Mouse (Mus musculus) layer of hippocampus, adult 8-10 months (tissue): ENCODE results near the gene Lca5l. TPM values are rescaled to one million over a fixed set of nuclear protein-coding genes. Genes with fewer than 3 reads are reported as not detected.
"Not testable (repeated sequence)": the region's sequence is repeated elsewhere in the genome, so short reads cannot be mapped to it uniquely, and the experiment has no call there.

Experiments
- DNase-seq, 2 experiments: peaks; one replicate each; pipeline ENCODE4 v3.0.0; 2022; ENCODE audit warnings: low spot score in 2 of 2
- total RNA-seq, 4 experiments: library from RNA; stranded (reverse); gene quantifications; 2 replicates each; pipeline ENCODE4 v1.2.4; 2022

Lca5l gene
- total RNA-seq, 4 experiments from 2014 or later: 1.8 to 3.0 (median 2.5) TPM

DNA sequence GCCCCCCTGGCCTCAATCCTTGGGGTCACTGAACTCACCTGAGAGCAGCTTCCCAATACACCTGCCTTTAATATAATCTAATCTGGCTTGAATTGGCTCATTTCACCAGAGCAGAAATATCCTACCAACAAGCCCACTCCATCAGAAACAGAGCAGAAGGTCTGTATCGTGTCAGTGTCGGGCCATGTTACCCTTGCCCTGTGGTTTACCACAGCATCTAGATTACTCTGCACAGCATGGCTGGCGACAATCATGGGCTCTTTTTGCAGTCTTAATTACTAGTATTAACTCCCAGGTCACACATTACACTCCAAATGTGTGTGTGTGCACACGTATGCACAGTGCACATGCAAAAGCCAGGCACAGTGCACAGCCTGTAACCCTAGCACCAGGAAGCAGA, 23.2 kb downstream of the Lca5l start:
- no peak for DNase-seq

DNA sequence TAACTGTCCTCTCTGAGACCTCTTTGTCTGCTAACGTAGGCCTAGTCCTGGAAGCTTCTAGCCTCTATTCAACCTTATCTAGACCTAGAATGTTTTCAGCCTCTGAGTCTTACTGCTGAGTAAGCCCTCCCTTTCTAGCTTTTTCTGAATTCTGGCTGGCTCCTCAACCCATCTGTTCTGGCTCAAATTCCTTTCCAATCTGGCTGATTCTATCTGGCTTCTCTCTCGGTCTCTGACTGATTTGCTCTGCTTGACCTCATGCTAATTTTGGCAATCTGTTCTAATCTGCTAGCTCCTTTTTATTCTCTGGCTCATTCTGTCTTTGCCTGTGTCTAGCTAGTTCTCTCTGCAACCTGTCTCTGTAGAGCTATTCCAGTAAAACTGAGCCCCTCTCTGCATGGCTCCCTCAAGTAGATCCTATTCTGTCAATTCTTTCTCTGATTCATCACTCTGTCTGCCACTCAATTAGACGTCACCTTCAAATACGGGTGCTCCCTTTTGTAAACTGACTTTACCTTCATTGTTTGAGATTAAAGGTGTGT, 26.3 kb downstream of the Lca5l start:
- DNase-seq: no peak

DNA sequence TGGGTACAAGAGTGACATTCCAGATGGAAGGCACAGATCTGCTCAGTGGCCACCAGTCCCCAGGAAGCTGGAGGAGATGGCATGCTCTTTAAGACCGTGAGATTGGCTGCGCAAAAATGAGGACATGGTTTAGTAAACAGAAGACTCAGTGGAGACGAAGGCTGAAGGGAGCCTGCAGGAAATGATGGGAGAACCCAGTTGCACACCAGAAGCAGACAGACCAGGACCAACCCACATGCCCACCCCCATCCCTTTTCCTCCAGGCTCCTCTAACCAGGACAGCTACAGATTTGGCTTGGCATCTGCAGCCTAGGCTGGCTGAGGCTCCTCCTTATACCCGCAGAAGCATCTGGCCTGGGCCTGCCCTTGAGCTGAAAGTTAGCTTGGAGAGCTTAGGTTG, 30.7 kb downstream of the Lca5l start:
- no peak for DNase-seq

DNA sequence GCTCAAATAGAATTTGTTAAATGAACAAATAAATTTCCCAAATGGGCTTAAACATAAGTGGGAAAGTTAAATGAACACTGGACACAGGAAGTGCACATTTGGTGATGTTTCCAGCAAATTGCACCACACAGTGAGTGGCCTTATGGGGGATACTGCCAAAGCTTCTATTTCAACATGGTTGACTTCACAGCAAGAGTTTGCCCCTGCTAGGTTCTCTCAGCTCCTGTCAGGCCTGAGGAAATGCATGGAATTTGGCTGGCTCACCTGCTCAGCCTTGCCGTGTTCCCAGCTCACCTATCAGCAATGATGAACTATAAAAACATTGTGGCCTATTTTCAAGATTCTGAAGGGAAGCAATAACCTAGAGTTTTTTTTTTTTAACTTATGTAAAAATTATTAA, 31.1 kb downstream of the Lca5l start:
- DNase-seq: no peak

DNA sequence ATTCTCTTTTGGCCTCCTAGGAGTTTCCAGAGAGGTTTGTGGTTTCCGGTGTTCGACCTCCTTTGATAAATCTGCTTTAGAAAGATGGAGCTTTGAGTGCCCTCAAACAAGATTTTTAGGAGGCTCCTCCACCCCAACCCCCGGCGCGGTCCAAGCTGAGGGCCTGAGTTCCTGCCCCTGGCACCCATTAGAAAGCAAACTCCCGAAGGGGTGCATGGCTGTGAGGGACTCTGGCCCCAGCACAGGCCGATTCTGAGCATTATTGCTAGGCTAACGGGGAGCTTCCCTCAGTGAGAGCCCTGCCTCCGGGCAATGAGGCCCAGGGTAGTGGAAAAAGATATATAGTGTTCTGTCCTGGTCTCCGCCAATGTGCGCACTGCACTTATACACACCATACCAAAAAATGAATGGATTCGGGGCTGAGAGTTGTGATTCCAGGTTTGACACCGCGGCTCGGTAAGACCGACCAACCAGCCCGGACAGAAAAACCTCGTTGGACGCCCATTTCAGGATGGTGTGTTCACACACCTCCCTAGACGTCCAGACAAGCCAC, 32.2 kb downstream of the Lca5l start:
- no peak for DNase-seq

DNA sequence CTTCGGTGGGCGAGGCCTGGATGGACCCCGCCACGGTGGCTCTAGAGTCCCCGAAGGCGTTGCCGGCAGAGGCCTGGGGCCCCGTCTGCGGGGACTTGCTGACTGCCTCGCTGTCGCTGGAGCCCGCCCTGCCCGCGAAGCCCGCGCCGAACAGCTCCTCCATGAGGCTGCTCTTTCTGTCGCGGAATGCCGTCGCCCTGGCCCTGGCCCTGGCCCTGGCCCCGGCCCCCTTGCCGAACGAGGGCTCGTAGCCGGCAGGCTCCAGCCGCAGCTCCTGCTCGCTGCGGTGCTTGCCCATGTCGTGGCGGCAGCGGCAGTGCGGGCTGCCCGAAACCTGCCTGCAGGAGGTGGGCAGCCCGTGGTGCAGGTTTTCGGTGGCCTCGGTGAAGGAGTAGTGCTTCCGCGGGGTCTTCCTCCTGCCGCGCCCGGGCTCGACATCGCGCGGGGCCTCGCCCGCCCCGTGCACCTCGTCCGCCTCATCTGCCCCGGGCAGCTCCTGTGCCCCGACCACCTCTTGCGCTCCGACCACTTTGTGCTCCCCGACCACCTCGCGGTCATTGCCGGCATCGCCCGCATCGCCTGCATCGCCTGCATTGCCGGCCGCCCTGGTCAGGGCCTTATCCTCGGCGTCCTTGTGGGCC, 32.9 kb downstream of the Lca5l start:
- no peak for DNase-seq

DNA sequence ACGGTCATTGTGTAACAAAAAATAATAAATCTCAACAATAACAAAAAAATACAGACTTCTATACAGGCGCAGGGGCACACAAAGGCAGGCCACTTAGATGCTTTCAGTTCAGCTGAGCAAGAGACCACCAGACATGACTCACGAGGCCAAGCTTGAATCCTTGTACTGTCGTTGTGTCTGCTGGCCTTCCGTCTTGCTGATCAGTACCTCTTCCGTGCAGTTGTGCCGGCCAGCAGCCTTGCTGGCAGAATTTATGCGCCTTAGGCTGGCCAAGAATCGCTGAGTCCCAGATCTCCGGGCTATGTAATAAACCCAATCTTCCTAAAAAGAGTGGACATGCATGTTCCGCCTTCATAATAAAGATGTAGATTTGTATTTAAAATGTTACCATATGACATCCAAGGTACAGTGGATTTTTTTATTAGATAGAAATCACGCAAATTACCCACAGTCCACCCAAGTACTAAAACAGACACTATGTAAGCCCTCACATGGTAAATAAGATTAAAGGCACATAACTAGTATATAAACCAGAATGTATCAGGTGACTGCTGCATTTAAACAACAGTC, 33.5 kb downstream of the Lca5l start:
- no peak for DNase-seq

DNA sequence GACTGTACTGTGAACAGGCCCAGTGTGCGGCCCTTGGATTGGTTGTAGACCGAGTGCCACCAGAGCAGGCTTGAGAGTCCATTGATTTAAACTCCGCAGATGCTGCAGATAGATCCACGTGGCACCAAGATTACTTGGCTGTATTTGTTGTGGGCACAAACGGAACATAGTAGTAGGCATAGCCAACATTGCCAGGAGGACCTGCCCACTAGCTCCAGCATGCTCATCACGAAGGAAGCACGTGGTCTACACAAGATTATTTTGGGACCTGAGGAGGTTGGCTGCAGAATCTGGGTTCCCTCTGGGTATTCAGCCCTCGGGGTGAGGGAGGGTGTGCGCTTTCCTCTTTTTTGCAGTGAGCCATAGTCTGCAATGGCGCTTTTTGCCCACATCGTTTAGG, 34.9 kb downstream of the Lca5l start:
- peak; percentile 47 to 71 for DNase-seq

DNA sequence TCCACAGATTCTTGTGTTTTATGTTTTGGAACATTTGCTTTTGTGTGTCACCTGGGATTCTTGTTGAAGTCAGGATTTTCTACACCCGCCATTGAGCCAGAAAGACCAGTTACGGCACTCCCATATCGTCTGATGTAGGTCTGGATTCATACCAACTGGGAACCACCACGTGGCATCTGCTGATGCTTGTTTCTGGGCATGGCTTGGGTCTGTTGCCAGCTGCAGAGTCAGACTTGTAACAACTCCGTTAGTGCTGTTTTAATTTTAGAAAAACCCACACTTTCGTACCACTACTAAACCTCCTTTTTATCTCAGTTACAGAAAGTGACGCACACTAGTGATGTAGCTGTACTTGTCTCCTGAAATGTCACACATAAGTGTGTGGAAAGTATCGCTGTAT, 36.1 kb downstream of the Lca5l start:
- DNase-seq: peak; percentile 73 to 75

DNA sequence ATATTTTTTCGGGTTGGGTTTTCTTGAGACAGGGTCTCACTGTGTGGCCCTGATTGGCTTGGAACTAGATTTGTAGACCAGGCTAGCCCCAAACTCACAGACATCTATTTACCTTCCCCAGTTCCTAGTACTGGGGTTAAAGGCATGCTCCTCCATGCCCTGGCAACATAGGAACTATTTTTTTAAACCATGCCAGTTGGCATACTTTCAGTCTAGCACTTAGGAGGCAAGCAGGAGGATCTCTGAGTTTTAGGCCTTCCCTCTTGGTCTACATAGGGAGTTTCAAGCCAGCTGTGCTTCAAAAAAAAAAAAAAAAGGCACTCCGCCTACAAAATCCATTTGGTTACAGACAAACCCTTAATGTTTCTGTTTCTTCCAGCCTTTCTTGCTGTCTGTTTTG, 37.6 kb downstream of the Lca5l start:
- no peak for DNase-seq

DNA sequence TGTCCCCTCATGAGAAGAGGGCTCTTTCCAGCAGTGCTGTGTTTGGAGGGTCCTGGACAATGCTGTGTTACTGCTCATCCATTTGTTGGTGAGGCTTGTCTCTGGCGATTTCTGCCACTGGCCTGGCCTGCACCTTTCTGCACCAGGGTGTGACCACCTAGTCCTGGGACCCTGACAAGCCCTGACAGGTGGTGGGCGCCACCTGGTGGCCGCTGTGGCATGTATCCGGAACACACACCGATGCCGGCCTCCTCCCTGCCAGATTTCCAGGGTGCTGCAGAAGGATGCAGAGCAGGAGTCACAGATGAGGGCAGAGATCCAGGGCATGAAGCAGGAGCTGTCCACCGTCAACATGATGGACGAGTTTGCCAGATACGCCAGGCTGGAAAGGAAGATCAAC, 40.5 kb downstream of the Lca5l start:
- DNase-seq: peak in 1 of 2 experiments; percentile 64

DNA sequence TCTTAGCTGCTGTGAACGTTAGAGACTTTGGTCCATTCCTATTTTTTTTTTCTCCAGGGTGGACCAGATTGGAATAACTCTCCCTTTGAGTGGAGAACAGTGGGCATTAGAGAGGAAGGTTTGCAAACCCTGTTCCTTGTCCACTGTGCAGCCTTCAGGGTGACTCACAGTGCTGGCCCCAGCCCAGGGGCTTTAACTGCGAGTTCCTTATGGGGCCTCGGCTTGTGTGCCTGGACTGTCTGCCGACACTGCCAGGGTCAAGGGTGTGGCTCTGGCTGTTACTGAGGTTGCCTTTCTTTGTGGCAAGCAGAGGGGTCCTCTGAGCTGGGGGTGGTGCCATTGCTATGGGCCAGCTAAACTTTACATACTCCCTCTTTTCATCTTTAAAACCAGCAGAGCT, 41.1 kb downstream of the Lca5l start:
- no peak for DNase-seq

DNA sequence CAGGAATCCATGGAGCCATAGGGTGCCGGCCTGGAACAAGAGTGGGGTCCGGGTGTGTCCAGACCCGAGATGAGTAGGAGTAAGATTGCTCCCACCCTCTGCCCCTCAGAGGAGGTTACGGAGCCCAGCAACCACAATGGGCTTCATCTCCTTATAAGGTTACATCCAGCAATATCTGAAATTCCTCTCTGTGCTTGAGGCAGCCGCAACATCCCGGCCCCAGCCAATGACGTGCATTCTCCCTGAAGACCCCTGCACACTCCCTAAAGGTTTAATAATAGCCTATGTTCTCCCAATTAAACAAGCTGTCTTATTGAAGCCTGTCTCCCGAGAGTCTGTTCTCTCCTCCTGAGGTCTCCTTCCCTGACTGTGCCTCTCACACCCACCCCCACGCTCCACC, 42.8 kb downstream of the Lca5l start:
- no peak for DNase-seq

DNA sequence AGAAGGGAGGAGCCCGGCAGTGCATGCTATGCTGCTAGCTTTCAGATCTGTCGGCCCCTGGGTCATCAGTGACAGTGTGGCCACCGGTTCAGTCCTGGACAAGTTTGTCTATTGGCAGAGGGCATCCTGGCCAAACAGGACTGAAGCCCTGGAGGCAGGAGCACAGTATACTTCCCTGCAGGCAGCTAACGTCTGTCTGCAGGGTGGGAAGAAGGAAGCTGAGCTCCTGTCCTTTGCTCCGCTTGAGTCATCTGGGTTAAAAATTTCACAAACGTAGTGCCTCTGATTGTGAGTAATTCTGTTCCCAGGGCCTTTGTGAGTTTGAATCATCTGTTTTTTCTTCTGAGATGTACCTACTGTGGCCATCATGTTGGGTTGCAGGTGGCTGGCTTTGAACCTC, 43.2 kb downstream of the Lca5l start:
- DNase-seq: no peak

DNA sequence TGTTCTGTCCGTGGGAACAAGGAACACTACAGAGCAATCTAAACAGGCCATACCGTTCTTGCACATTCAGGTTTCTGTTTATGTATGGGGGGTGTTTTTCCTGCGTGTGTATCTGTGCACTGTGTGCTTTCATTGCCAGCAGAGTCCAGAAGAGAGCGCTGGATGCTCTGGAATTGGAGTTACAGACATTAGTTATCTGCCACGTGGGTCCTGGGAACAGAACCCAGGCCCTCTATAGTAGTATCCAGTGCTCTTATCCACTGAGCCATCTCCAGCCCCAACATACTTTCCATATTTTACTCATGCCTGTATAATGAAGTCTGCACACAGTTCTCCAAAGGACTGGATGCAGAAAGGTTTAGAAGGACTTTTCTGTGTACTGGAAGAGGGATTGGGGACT, 46.3 kb downstream of the Lca5l start:
- no peak for DNase-seq

DNA sequence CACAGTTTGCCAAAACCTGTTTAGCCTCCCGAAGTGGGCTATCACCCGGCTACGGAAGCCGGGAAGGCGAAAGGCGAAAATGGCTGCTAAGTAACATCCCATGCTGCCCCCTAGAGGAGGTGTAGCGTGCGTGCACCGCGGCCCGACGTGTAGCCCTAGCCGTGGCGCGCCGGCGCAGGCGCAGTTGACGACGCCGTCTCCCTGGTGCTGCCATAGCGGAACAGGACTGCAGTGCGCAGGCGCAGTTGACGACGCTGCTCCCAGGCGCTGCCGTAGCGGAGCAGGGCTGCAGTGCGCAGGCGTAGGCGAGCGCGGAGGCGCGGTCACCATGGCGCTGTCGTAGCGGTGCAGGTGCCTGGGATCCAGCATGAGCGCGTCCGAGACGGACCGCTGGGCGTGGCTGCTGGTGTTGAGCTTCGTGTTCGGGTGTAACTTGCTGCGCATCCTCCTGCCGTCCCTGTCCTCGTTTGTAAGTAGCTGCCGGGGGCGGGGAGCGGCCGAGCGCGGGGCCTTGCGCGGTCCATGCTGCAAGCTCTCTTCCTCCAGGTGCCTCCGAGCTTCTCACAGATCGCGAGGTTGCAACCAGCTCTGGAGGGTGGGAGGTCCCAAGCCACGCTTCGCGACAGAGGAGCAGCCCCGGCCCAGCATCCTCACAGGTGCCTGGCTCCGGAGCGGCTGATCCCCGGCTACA, 46.8 kb downstream of the Lca5l start, which contains the start of gene Wrb:
Gene Wrb, plus strand, starts transcription at position 298 of the 691 bp plus-strand sequence.
- peak; percentile 99 to 100 for DNase-seq

DNA sequence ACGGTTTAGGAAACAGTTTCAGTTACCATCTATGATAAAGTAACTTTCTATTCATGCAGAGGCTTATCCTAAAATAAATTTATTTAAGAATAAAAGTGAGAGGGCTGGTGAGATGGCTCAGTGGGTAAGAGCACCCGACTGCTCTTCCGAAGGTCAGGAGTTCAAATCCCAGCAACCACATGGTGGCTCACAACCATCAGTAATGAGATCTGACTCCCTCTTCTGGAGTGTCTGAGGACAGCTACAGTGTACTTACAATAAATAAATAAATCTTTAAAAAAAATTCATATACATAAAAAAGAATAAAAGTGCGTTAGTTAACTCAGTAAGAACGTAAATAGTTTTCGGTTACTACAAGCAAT, 47.3 kb downstream of the Lca5l start:
- not testable (repeated sequence) for DNase-seq

DNA sequence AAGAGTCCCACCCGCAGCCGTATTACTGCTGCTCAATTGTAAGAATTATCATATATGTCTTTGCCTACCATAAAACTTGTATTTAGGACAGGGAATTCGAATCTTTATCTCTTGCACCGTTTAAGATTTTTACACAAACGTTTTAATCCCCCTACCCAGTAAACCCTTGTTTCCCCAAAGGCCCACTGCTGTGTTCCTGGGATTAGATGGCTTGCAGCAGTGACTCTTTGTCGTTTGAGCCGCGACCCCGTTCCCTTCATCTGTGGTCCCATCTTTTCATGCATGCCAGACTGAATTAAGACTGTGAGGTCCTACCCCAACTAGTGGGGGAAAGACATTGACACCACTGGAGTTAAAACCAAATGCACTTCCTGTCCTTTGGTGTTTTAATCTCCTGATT, 63.6 kb downstream of the Lca5l start:
- no peak for DNase-seq

DNA sequence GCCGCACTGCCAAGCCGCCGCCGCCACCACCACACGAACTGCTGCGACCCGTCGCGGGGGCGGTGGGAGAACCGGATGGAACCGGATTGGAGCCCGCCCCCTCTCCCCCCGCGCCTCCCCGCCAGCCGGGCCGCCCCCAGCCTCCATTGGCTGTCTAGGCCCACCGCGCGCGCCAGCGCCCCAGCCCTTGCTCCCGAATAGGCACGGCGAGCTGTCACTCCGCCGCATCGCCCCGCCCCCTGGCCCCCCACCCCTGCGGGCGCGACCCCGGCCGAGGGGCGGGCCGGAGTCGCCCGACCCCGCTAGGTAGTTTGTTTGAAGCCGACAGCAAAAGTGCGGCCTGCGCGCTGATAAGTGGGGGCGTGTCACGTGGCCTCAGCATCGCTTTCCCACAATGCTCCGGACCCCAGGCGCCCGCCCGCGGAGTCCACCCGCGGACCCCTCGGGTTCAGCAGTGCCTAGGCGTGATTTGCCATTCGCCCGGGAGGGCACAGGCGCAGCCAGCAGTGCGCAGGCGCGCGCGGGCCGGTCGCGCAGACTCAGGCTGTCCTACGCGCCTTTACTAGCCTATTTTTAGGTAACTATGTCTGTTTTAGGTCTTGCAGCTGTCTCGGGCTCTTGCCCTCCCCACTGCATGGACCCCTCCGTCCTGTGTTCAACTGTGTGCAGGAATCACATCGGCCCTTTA, 64.3 kb downstream of the Lca5l start, which contains the start of gene Hmgn1:
Gene Hmgn1, minus strand, starts transcription at position 73 of the 688 bp plus-strand sequence.
- DNase-seq: peak; percentile 96 to 97

DNA sequence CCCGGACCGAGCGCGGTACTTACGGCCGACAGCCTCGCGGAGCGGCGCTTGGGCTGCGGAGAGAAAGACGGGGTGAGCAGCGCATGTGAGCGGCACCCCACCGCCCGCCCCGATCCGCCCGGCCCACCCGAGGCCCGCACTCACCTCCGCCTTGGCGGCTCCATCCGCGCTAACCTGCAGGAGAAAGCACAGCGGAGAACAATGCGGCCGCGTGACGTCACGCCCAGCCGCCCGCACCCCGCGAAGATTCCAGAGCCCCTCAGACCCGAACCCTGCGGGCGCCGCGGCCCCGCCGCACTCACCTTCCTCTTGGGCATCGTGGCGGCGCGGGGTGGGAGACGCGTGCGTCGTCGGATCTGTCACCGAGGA, 64.8 kb downstream of the Lca5l start:
- no peak for DNase-seq

DNA sequence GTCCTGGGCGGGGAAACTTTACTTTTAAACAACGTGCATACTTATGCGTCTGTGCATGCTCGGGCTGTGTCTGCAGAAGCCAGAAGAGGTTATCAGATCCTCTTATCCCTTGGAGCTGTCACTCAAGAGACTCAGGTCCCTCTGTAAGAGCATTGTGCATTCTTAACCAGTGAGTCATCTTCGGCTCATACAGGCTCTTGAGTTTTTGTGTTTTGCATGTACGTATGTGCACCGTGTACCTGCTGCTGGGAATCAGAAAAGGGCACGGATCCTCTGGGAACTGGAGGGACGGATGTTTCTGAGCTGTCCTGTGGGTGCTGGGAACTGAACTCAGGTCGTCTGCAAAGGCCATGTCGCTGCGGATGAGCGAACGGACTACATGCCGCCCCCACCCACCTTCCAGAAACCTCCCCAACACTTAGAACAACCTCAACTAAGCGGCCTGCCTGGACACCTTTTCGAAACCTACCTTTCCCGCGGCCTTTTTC, 65.3 kb downstream of the Lca5l start:
- DNase-seq: no peak
